Mouse (Mus musculus) lung, embryonic 16.5 days (tissue): ENCODE data around the gene Gm11032. TPM values are rescaled to one million over a fixed set of nuclear protein-coding genes. Genes with fewer than 3 reads are reported as not detected.
"Not testable (repeated sequence)": the region's sequence is repeated elsewhere in the genome, so short reads cannot be mapped to it uniquely, and the experiment has no call there.

Source experiments
- ATAC-seq: fragments of 200-750 bp; cut with Nextera tagmentation; 2 replicates; pipeline ENCODE4 v1.8.0; 2017; ENCODE audit warnings: low read depth, mild to moderate bottlenecking, moderate library complexity
- H3K27ac ChIP-seq: fragments of 300-500 bp; sonication (generic); 2 replicates; pipeline ENCODE4 v1.5.1; 2014; ENCODE audit warnings: mild to moderate bottlenecking, control low read depth, low read length
- H3K27me3 ChIP-seq: fragments of 300-500 bp; sonication (generic); 2 replicates; pipeline ENCODE4 v1.6.1; 2014; ENCODE audit warnings: low read depth, low read length, mixed read lengths; ENCODE audit not compliant: control insufficient read depth, insufficient read depth
- H3K36me3 ChIP-seq: fragments of 300-500 bp; sonication (generic); 2 replicates; pipeline ENCODE4 v1.6.1; 2014; ENCODE audit warnings: low read length; ENCODE audit not compliant: control insufficient read depth, insufficient read depth
- H3K4me1 ChIP-seq: fragments of 300-500 bp; sonication (generic); replicated peaks from 2 replicates; pipeline ENCODE4 v1.6.1; 2014; ENCODE audit warnings: low read length, mixed read lengths; ENCODE audit not compliant: control insufficient read depth, insufficient read depth
- H3K4me2 ChIP-seq: fragments of 300-500 bp; sonication (generic); 2 replicates; pipeline ENCODE4 v1.6.1; 2014; ENCODE audit warnings: low read depth, low read length, control low read depth
- H3K4me3 ChIP-seq: fragments of 300-500 bp; sonication (generic); 2 replicates; pipeline ENCODE4 v1.5.1; 2014; ENCODE audit warnings: mild to moderate bottlenecking, low read length, control low read depth
- H3K9ac ChIP-seq: fragments of 300-500 bp; sonication (generic); 2 replicates; pipeline ENCODE4 v1.6.1; 2014; ENCODE audit warnings: low read length, control low read depth
- H3K9me3 ChIP-seq: fragments of 300-500 bp; sonication (generic); 2 replicates; pipeline ENCODE4 v1.6.1; 2016; ENCODE audit warnings: low read length; ENCODE audit not compliant: control insufficient read depth
- WGBS: fragments of 180-500 bp; shearing (Covaris S2); extraction: QIAGEN DNeasy Blood & Tissue Kit; methylation state at CpG from one replicate; pipeline ENCODE4 v1.1.7; 2014; 5-methylcytosine and 5-hydroxymethylcytosine counted together
- polyA plus RNA-seq: library from polyadenylated mRNA; unstranded; fragments of >200 nt; fragmentation: Nextera tagmentation; extraction: Ambion mirVana; gene quantifications from 2 replicates; pipeline ENCODE4 v1.2.1, GENCODE M21; 2015

The Gm11032 gene
- polyA plus RNA-seq, 1 experiment from 2014 or later, result not detected

GRCm38 (mm10) chr11:4636782-4637342, 17.0 kb downstream of the Gm11032 start:
- Histone ChIP-seq H3K4me3 (peak overlapping the region; percentile 91), H3K36me3 (no peaks in the 10 kb centered on the region), H3K9me3 (no peaks in the 10 kb centered on the region), H3K9ac (peak overlapping the region; percentile 73), H3K27ac (peak overlapping the region; percentile 53), H3K27me3 (no peaks in the 10 kb centered on the region), H3K4me2 (peak overlapping the region; percentile 83), H3K4me1 (peaks cover 14% of the 10 kb centered on the region)
- 49% methylated on average over 5 of the region's 5 CpGs for WGBS
- ATAC-seq, result 0 out of 2 replicates have a peak, but pooled peaks have one; percentile 1

- Histone ChIP-seq H3K27ac (peak within 1 kb of the TSS; percentile 60), H3K27me3 (no peaks in the 10 kb centered on the region), H3K4me3 (peak within 1 kb of the TSS; percentile 91), H3K9ac (peak within 1 kb of the TSS; percentile 73), H3K4me2 (peak within 1 kb of the TSS; percentile 83), H3K36me3 (no peaks in the 10 kb centered on the region; the same call in 1 of the 2 replicates), H3K4me1 (peaks cover 14% of the 10 kb centered on the region), H3K9me3 (no peaks in the 10 kb centered on the region)
- ATAC-seq, result peak; percentile 98
- WGBS, result under 1% methylated on average over 35 of the region's 35 CpGs
Observed at GRCm38 (mm10) chr11:4637534-4638234, 17.8 kb downstream of the Gm11032 start, which contains the start of gene Ascc2. Ascc2 (plus strand) TSS chr11:4637747.

GRCm38 (mm10) chr11:4638261-4638660, 18.4 kb downstream of the Gm11032 start:
- H3K9ac ChIP-seq, result peak overlapping the region; percentile 73
- 17% methylated on average over 7 of the region's 7 CpGs for WGBS
- H3K36me3 ChIP-seq, result no peaks in the 10 kb centered on the region; the same call in 1 of the 2 replicates
- no peaks in the 10 kb centered on the region for H3K27me3 ChIP-seq
- H3K9me3 ChIP-seq, result no peaks in the 10 kb centered on the region
- H3K27ac ChIP-seq, result no peak overlapping the region; the same call in 1 of the 2 replicates
- H3K4me1 ChIP-seq, result peaks cover 14% of the 10 kb centered on the region
- H3K4me2 ChIP-seq, result peak overlapping the region; percentile 83
- ATAC-seq, result no peak
- peak overlapping the region; percentile 91 for H3K4me3 ChIP-seq

GRCm38 (mm10) chr11:4641185-4641584, 21.3 kb downstream of the Gm11032 start:
- Histone ChIP-seq H3K27ac (no peak overlapping the region), H3K9me3 (no peaks in the 10 kb centered on the region), H3K36me3 (no peaks in the 10 kb centered on the region; the same call in 1 of the 2 replicates), H3K9ac (no peak overlapping the region), H3K27me3 (no peaks in the 10 kb centered on the region), H3K4me1 (peaks cover 14% of the 10 kb centered on the region), H3K4me2 (no peak overlapping the region), H3K4me3 (no peak overlapping the region)
- peak; percentile 27 for ATAC-seq

- WGBS, result 75% methylated on average over 5 of the region's 5 CpGs
- Histone ChIP-seq H3K27ac (no peak overlapping the region), H3K4me2 (no peak overlapping the region), H3K4me1 (peaks cover 4% of the 10 kb centered on the region), H3K27me3 (no peaks in the 10 kb centered on the region), H3K36me3 (peaks cover 10% of the 10 kb centered on the region), H3K9me3 (no peaks in the 10 kb centered on the region), H3K4me3 (no peak overlapping the region), H3K9ac (no peak overlapping the region)
- no peak for ATAC-seq
Observed at GRCm38 (mm10) chr11:4643722-4644121, 23.9 kb downstream of the Gm11032 start.

GRCm38 (mm10) chr11:4645180-4645579, 25.3 kb downstream of the Gm11032 start:
- ATAC-seq, result not testable (repeated sequence)
- peaks cover 21% of the 10 kb centered on the region for H3K36me3 ChIP-seq

GRCm38 (mm10) chr11:4646409-4646808, 26.5 kb downstream of the Gm11032 start:
- no peak for ATAC-seq
- no peak overlapping the region for H3K27ac ChIP-seq
- no peak overlapping the region; the same call in 1 of the 2 replicates for H3K9ac ChIP-seq
- 85% methylated on average over 9 of the region's 9 CpGs for WGBS
- peaks cover 25% of the 10 kb centered on the region for H3K36me3 ChIP-seq
- no peak overlapping the region for H3K4me2 ChIP-seq
- H3K4me3 ChIP-seq, result no peak overlapping the region
- no peaks in the 10 kb centered on the region for H3K27me3 ChIP-seq
- no peaks in the 10 kb centered on the region for H3K9me3 ChIP-seq
- no peaks in the 10 kb centered on the region; the same call in 1 of the 2 replicates for H3K4me1 ChIP-seq

More at GRCm38 (mm10) chr11:4645180-4645579, 25.3 kb downstream of the Gm11032 start:
- H3K4me3 ChIP-seq, H3K9ac ChIP-seq, H3K4me2 ChIP-seq, H3K4me1 ChIP-seq, H3K9me3 ChIP-seq, H3K27me3 ChIP-seq, H3K27ac ChIP-seq: not testable (repeated sequence)
- 91% methylated on average over 4 of the region's 6 CpGs for WGBS

- ATAC-seq, result no peak
- H3K9ac ChIP-seq, result no peak overlapping the region
Observed at GRCm38 (mm10) chr11:4659818-4660217, 40.0 kb downstream of the Gm11032 start.

GRCm38 (mm10) chr11:4660309-4661025, 40.6 kb downstream of the Gm11032 start:
- Histone ChIP-seq H3K4me3 (no peak overlapping the region), H3K4me1 (no peaks in the 10 kb centered on the region), H3K27me3 (no peaks in the 10 kb centered on the region), H3K27ac (no peak overlapping the region), H3K9ac (no peak overlapping the region), H3K4me2 (no peak overlapping the region), H3K36me3 (peaks cover 13% of the 10 kb centered on the region), H3K9me3 (no peaks in the 10 kb centered on the region)
- WGBS, result 80% methylated on average over 7 of the region's 7 CpGs
- no peak for ATAC-seq

More at GRCm38 (mm10) chr11:4659818-4660217, 40.0 kb downstream of the Gm11032 start:
- no peak overlapping the region for H3K27ac ChIP-seq
- no peaks in the 10 kb centered on the region for H3K4me1 ChIP-seq
- 83% methylated on average over 1 of the region's 1 CpGs for WGBS
- no peaks in the 10 kb centered on the region for H3K27me3 ChIP-seq
- peaks cover 13% of the 10 kb centered on the region for H3K36me3 ChIP-seq
- no peaks in the 10 kb centered on the region for H3K9me3 ChIP-seq
- H3K4me2 ChIP-seq, result no peak overlapping the region
- H3K4me3 ChIP-seq, result no peak overlapping the region
